Mouse (Mus musculus): Measurements from ENCODE around the gene Wbp1. TPM values are rescaled to one million over a fixed set of nuclear protein-coding genes. Genes with fewer than 3 reads are reported as not detected.

Wbp1 gene
- polyA plus RNA-seq, 1 experiment from 2014 or later: 32.3 TPM

- peaks cover 68% of the 10 kb centered on the region for H3K27me3 ChIP-seq
- H3K4me3 ChIP-seq (replicated peaks): no peak overlapping the region
- no peaks in the 10 kb centered on the region for H3K9me3 ChIP-seq (replicated peaks)
- WGBS (ENCODE audit: insufficient replicate concordance): 85% methylated on average over 8 of the region's 8 CpGs
- H3K4me2 ChIP-seq: no peak overlapping the region
- no peak for DNase-seq
- no peak for ATAC-seq (ENCODE audit: low read depth)
- no peak overlapping the region for H3K9ac ChIP-seq
- no peaks in the 10 kb centered on the region for H3K36me3 ChIP-seq
- no peak overlapping the region for H3K27ac ChIP-seq
- H3K4me1 ChIP-seq (replicated peaks): peaks cover 46% of the 10 kb centered on the region
Observed at GRCm38 (mm10) chr6:83140044-83140443, 18.7 kb upstream of the Wbp1 start.

DNA sequence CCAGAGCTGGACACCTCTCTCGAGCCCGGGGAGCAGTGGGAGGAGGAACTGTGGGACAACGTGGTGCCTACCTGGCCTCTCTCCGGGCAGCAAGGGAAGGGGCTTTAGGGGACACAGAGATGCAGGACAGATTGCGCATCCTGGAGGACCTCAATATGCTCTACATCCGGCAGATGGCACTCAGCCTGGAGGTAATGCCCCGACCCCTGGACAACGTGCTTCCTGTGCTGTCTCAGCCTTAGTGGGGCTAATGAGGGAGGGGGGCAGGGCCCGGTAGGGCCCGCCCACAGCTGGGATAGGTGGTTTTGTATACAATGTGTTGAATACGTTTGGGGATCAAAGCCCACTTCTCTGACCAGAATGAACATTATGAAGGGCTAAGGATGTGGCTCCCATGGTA is 16.7 kb upstream of the Wbp1 start:
- Histone ChIP-seq H3K9ac (peak overlapping the region; percentile 73; the same call in 1 of the 2 replicates), H3K4me1 (replicated peaks) (peaks cover 52% of the 10 kb centered on the region), H3K4me3 (replicated peaks) (peak overlapping the region; percentile 59), H3K4me2 (peak overlapping the region; percentile 69), H3K27ac (peak overlapping the region; percentile 88), H3K36me3 (no peaks in the 10 kb centered on the region), H3K9me3 (replicated peaks) (no peaks in the 10 kb centered on the region), H3K27me3 (peaks cover 74% of the 10 kb centered on the region)
- ATAC-seq (ENCODE audit: low read depth) (peak; percentile 32), DNase-seq (no peak)
- 2% methylated on average over 11 of the region's 11 CpGs for WGBS (ENCODE audit: insufficient replicate concordance)

- H3K27me3 ChIP-seq: peaks cover 70% of the 10 kb centered on the region
- 0% methylated on average over 12 of the region's 12 CpGs for WGBS (ENCODE audit: insufficient replicate concordance)
- H3K9me3 ChIP-seq (replicated peaks): no peaks in the 10 kb centered on the region
- peak overlapping the region; percentile 88 for H3K27ac ChIP-seq
- peak overlapping the region; percentile 73 for H3K9ac ChIP-seq
- peak overlapping the region; percentile 69 for H3K4me2 ChIP-seq
- H3K36me3 ChIP-seq: no peaks in the 10 kb centered on the region
- peak overlapping the region; percentile 59 for H3K4me3 ChIP-seq (replicated peaks)
- peak; percentile 50 for DNase-seq
- peak; percentile 66 for ATAC-seq (ENCODE audit: low read depth)
- peaks cover 54% of the 10 kb centered on the region for H3K4me1 ChIP-seq (replicated peaks)
Observed at GRCm38 (mm10) chr6:83137576-83137950, 16.2 kb upstream of the Wbp1 start.

GRCm38 (mm10) chr6:83136881-83137575 is 15.7 kb upstream of the Wbp1 start:
- Histone ChIP-seq H3K4me2 (peak overlapping the region; percentile 69), H3K4me1 (replicated peaks) (peaks cover 52% of the 10 kb centered on the region), H3K9me3 (replicated peaks) (no peaks in the 10 kb centered on the region), H3K4me3 (replicated peaks) (peak overlapping the region; percentile 59), H3K36me3 (no peaks in the 10 kb centered on the region), H3K27me3 (peaks cover 65% of the 10 kb centered on the region), H3K9ac (peak overlapping the region; percentile 73), H3K27ac (peak overlapping the region; percentile 88)
- 3% methylated on average over 26 of the region's 26 CpGs for WGBS (ENCODE audit: insufficient replicate concordance)
- DNase-seq (no peak), ATAC-seq (ENCODE audit: low read depth) (peak; percentile 33)

DNA sequence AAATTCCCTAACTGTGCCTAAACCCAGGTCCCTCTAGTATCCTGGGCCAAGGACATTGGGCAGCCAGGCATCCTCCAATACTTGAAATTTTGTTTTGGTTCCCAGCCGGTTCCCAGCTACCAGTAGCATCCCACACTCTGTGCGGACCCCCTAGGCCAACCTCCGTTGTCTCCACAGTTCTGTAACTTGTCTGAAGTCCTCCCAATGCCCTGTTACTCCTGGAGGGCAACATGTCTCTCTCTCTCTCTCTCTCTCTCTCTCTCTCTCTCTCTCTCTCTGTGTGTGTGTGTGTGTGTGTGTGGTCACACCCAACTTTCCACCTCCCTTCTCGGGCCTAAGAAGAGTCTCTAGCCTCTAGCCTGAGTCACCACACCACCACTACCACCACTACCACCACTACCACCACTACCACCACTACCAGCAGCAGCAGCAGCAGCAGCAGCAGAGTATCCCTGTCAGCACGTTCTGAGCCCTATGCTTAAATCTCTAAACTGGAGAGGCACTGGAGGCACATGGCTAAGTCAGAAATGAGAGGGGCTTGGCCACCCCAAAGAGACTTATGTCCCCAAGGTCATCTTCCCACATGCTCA is 15.0 kb upstream of the Wbp1 start:
- peaks cover 58% of the 10 kb centered on the region for H3K27me3 ChIP-seq
- no peak for ATAC-seq (ENCODE audit: low read depth)
- DNase-seq: no peak

GRCm38 (mm10) chr6:83135571-83136161 is 14.3 kb upstream of the Wbp1 start:
- peak overlapping the region; percentile 73 for H3K9ac ChIP-seq
- 26% methylated on average over 37 of the region's 37 CpGs for WGBS (ENCODE audit: insufficient replicate concordance)
- DNase-seq: no peak
- ATAC-seq (ENCODE audit: low read depth): no peak
- no peaks in the 10 kb centered on the region for H3K36me3 ChIP-seq
- peak overlapping the region; percentile 59 for H3K4me3 ChIP-seq (replicated peaks)
- peaks cover 54% of the 10 kb centered on the region for H3K27me3 ChIP-seq
- H3K4me1 ChIP-seq (replicated peaks): peaks cover 60% of the 10 kb centered on the region
- 0 out of 2 replicates have a peak overlapping the region, but pooled peaks have one; percentile 88 for H3K27ac ChIP-seq
- no peaks in the 10 kb centered on the region for H3K9me3 ChIP-seq (replicated peaks)
- H3K4me2 ChIP-seq: peak overlapping the region; percentile 69

More for the DNA sequence above, 15.0 kb upstream of the Wbp1 start:
- peak overlapping the region; percentile 73 for H3K9ac ChIP-seq
- no peaks in the 10 kb centered on the region for H3K9me3 ChIP-seq (replicated peaks)
- H3K4me1 ChIP-seq (replicated peaks): peaks cover 53% of the 10 kb centered on the region
- peak overlapping the region; percentile 69 for H3K4me2 ChIP-seq
- H3K36me3 ChIP-seq: no peaks in the 10 kb centered on the region
- H3K4me3 ChIP-seq (replicated peaks): peak overlapping the region; percentile 59
- H3K27ac ChIP-seq: peak overlapping the region; percentile 88
- WGBS (ENCODE audit: insufficient replicate concordance): 36% methylated on average over 5 of the region's 5 CpGs

GRCm38 (mm10) chr6:83134951-83135513 is 13.7 kb upstream of the Wbp1 start, which contains the start of gene Rtkn:
Gene Rtkn, plus strand, starts transcription at chr6:83135463.
- Histone ChIP-seq H3K4me3 (replicated peaks) (peak within 1 kb of the TSS; percentile 59), H3K36me3 (no peaks in the 10 kb centered on the region), H3K27ac (peak within 1 kb of the TSS; percentile 88), H3K4me1 (replicated peaks) (peaks cover 61% of the 10 kb centered on the region), H3K27me3 (peaks cover 53% of the 10 kb centered on the region), H3K9me3 (replicated peaks) (no peaks in the 10 kb centered on the region), H3K4me2 (peak within 1 kb of the TSS; percentile 69), H3K9ac (peak within 1 kb of the TSS; percentile 73)
- 64% methylated on average over 7 of the region's 7 CpGs for WGBS (ENCODE audit: insufficient replicate concordance)
- ATAC-seq (ENCODE audit: low read depth) (no peak), DNase-seq (no peak)

DNA sequence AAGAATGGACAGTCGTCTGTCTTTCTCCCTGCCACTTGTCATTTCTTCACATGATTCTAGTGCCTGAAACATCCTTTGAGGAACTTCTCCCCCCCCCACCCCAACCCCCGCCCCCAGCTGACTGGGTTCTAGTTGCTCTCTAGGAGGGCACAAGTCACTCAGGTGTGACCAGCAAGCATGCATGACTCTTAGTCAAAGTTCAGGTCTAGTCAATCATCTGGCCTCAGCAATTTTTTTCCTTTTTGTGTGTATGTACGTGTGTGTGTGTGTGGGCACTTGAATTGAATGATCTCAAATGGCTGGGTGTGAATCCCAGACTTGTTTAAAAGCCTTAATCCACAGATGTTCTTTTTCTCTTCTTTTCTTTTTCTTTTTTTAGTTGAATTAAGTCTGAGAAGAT is 12.9 kb upstream of the Wbp1 start:
- H3K27me3 ChIP-seq: peaks cover 45% of the 10 kb centered on the region
- H3K4me3 ChIP-seq (replicated peaks): no peak overlapping the region
- DNase-seq: no peak
- H3K4me2 ChIP-seq: no peak overlapping the region
- no peak for ATAC-seq (ENCODE audit: low read depth)
- no peak overlapping the region for H3K27ac ChIP-seq
- no peaks in the 10 kb centered on the region for H3K36me3 ChIP-seq
- peaks cover 61% of the 10 kb centered on the region for H3K4me1 ChIP-seq (replicated peaks)
- WGBS (ENCODE audit: insufficient replicate concordance): 51% methylated on average over 3 of the region's 3 CpGs
- H3K9ac ChIP-seq: no peak overlapping the region
- H3K9me3 ChIP-seq (replicated peaks): no peaks in the 10 kb centered on the region

DNA sequence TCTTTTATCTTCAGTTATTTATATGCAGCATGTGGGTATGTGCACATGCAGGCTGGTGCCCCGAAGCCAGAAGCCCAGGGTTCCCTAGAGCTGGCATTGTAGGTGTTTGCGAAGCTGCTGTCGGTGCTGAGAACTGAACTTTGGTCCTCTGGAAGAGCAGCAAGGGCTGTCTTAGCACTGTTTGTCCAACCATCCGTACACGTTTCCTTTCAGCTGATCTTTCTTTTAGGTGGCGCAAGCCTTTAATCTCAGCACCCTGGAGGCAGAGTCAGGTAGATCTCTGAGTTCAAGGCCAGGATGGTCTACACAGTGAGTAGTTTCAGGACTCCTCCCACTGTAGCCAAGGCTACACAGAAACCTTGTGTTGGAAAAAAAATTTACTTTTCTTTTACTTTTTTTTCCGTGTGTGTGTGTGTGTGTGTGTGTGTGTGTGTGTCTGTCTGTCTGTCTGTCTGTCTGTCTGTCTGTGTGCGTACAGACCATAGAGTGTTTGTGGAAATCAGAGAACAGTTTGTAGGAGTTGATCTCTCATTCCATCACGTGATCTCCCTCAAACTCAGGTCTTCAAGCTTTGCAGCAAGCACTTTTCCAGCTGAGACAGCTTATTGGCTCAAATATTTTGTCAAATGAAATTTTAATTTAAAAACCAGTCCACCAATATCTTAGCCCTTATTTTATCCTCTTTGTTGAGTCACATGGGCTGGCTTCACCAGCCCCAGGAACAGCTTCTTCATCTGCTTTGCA is 11.0 kb upstream of the Wbp1 start:
- peaks cover 30% of the 10 kb centered on the region for H3K27me3 ChIP-seq
- no peak for DNase-seq
- ATAC-seq (ENCODE audit: low read depth): peak; percentile 18; the same call in 1 of the 2 replicates
- WGBS (ENCODE audit: insufficient replicate concordance): 61% methylated on average over 9 of the region's 9 CpGs
- H3K9me3 ChIP-seq (replicated peaks): no peaks in the 10 kb centered on the region
- H3K4me3 ChIP-seq (replicated peaks): no peak overlapping the region
- peaks cover 44% of the 10 kb centered on the region for H3K4me1 ChIP-seq (replicated peaks)
- H3K9ac ChIP-seq: no peak overlapping the region
- no peak overlapping the region for H3K4me2 ChIP-seq
- H3K27ac ChIP-seq: peak overlapping the region; percentile 67
- no peaks in the 10 kb centered on the region for H3K36me3 ChIP-seq

- ATAC-seq (ENCODE audit: low read depth): peak; percentile 69
- no peaks in the 10 kb centered on the region for H3K36me3 ChIP-seq
- 46% methylated on average over 6 of the region's 6 CpGs for WGBS (ENCODE audit: insufficient replicate concordance)
- H3K27me3 ChIP-seq: peaks cover 22% of the 10 kb centered on the region
- H3K4me2 ChIP-seq: peak overlapping the region; percentile 11; the same call in 1 of the 2 replicates
- H3K27ac ChIP-seq: peak overlapping the region; percentile 78
- no peak for DNase-seq
- no peaks in the 10 kb centered on the region for H3K9me3 ChIP-seq (replicated peaks)
- H3K4me1 ChIP-seq (replicated peaks): peaks cover 36% of the 10 kb centered on the region
- no peak overlapping the region for H3K9ac ChIP-seq
- no peak overlapping the region for H3K4me3 ChIP-seq (replicated peaks)
Observed at GRCm38 (mm10) chr6:83131469-83132034, 10.2 kb upstream of the Wbp1 start.
